Mouse (Mus musculus) forebrain, embryonic 10.5 days (tissue): ENCODE data around the gene Slc11a1. TPM values are rescaled to one million over a fixed set of nuclear protein-coding genes. Genes with fewer than 3 reads are reported as not detected.
"Not testable (repeated sequence)": the region's sequence is repeated elsewhere in the genome, so short reads cannot be mapped to it uniquely, and the experiment has no call there.

ENCODE experiments used
- DNase-seq: peaks from one replicate; pipeline ENCODE4 v3.0.0-alpha.2; 2017; ENCODE audit warnings: low spot score; ENCODE audit errors: extremely low spot score
- H3K27ac ChIP-seq: fragments of 300-500 bp; sonication (generic); 2 replicates; pipeline ENCODE4 v1.5.1; 2016; ENCODE audit warnings: mild to moderate bottlenecking
- H3K27me3 ChIP-seq: fragments of 300-500 bp; sonication (generic); 2 replicates; pipeline ENCODE4 v1.6.1; 2016; ENCODE audit warnings: mild to moderate bottlenecking; ENCODE audit not compliant: poor library complexity, severe bottlenecking
- H3K36me3 ChIP-seq: fragments of 300-500 bp; sonication (generic); replicated peaks from 2 replicates; pipeline ENCODE4 v1.6.1; 2016; ENCODE audit warnings: mild to moderate bottlenecking, moderate library complexity
- H3K4me1 ChIP-seq: fragments of 300-500 bp; sonication (generic); 2 replicates; pipeline ENCODE4 v1.6.1; 2016
- H3K4me3 ChIP-seq: fragments of 300-500 bp; sonication (generic); 2 replicates; pipeline ENCODE4 v1.5.1; 2016; ENCODE audit warnings: mild to moderate bottlenecking, moderate library complexity
- H3K9me3 ChIP-seq: fragments of 300-500 bp; sonication (generic); 2 replicates; pipeline ENCODE4 v1.6.1; 2016; ENCODE audit warnings: mild to moderate bottlenecking, moderate library complexity
- WGBS: fragments of 180-500 bp; shearing (Covaris S2); methylation state at CpG from one replicate; pipeline ENCODE4 v1.1.7; 2016; 5-methylcytosine and 5-hydroxymethylcytosine counted together
- polyA plus RNA-seq: library from polyadenylated mRNA; unstranded; fragments of >200 nt; fragmentation: Nextera tagmentation; extraction: Ambion mirVana; gene quantifications from 2 replicates; pipeline ENCODE4 v1.2.1, GENCODE M21; 2016

The Slc11a1 gene
- polyA plus RNA-seq, 1 experiment from 2014 or later, result 2.7 TPM

GRCm38 (mm10) chr1:74392446-74392994 lies 17.5 kb downstream of the Slc11a1 start:
- DNase-seq, result peak; percentile 45
- Histone ChIP-seq H3K9me3 (no peaks in the 10 kb centered on the region), H3K4me3 (peak overlapping the region; percentile 92), H3K4me1 (peaks cover 71% of the 10 kb centered on the region), H3K36me3 (peaks cover 23% of the 10 kb centered on the region), H3K27ac (peak overlapping the region; percentile 98), H3K27me3 (peaks cover 30% of the 10 kb centered on the region)
- 3% methylated on average over 16 of the region's 16 CpGs for WGBS

DNA sequence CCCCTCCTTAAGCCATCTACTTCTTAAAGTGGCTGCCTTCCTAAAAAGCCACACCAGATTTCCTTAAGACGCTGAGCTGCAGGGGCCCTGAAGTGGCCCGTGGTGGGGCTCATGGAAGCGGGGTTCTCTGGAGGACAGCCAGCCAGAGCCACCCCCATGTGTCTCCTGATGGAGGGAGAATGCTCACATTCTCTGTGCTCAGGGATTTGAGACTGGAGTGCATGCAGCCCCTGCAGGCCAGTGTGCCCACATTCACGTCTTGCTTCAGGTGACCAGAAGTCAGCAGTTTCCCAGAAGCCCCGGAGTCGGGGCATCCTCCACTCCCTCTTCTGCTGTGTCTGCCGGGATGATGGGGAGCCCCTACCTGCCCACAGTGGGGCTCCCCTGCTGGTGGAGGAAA lies 18.0 kb downstream of the Slc11a1 start:
- H3K27me3 ChIP-seq, result peaks cover 29% of the 10 kb centered on the region
- peak overlapping the region; percentile 98 for H3K27ac ChIP-seq
- peaks cover 23% of the 10 kb centered on the region for H3K36me3 ChIP-seq
- 43% methylated on average over 7 of the region's 7 CpGs for WGBS
- no peaks in the 10 kb centered on the region for H3K9me3 ChIP-seq
- peaks cover 71% of the 10 kb centered on the region for H3K4me1 ChIP-seq
- no peak for DNase-seq
- H3K4me3 ChIP-seq, result peak overlapping the region; percentile 92

DNA sequence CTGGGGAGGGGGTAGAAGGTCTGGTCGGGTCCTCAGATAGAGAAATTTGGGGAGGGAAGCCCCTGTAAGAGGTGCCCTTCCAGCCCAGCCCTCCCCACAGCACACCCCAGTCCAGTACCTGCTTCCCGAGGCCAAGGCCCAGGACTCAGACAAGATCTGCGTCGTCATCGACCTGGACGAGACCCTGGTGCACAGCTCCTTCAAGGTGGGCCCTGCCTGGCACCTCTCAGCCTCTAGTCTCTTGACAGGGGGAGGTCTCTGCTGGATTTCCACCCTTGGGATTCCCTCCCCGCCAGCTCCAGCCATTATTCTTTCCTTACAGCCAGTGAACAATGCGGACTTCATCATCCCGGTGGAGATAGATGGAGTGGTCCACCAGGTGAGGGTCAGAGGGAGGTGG lies 18.7 kb downstream of the Slc11a1 start:
- Histone ChIP-seq H3K36me3 (peaks cover 23% of the 10 kb centered on the region), H3K4me3 (peak overlapping the region; percentile 92; the same call in 1 of the 2 replicates), H3K27me3 (peaks cover 22% of the 10 kb centered on the region), H3K9me3 (no peaks in the 10 kb centered on the region), H3K27ac (peak overlapping the region; percentile 98), H3K4me1 (peaks cover 74% of the 10 kb centered on the region)
- DNase-seq, result no peak
- WGBS, result 93% methylated on average over 9 of the region's 9 CpGs

DNA sequence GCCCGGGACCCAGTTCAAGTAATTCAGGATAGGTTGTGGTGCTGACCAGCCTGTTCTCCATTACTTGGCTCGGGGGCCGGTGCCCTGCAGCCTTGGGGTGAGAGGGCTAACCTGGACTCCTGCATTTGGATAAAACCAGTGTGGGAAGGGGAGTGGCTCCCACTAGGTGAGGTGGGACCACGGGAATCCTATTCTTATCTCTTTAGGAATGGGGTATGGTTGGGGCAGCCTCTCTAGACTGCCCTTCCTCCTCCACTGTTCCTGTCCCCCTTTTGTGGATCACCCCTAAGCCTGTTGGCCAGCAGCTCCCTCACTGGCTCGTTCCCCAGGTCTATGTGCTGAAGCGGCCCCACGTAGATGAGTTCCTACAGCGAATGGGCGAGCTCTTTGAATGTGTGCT lies 19.3 kb downstream of the Slc11a1 start:
- Histone ChIP-seq H3K4me3 (0 out of 2 replicates have a peak overlapping the region, but pooled peaks have one; percentile 92), H3K36me3 (peaks cover 23% of the 10 kb centered on the region), H3K27ac (no peak overlapping the region), H3K9me3 (no peaks in the 10 kb centered on the region), H3K27me3 (peaks cover 16% of the 10 kb centered on the region), H3K4me1 (peaks cover 73% of the 10 kb centered on the region)
- no peak for DNase-seq
- WGBS, result 92% methylated on average over 9 of the region's 9 CpGs

- H3K4me1 ChIP-seq, result peaks cover 67% of the 10 kb centered on the region
- WGBS, result 92% methylated on average over 15 of the region's 15 CpGs
- no peaks in the 10 kb centered on the region for H3K9me3 ChIP-seq
- no peak overlapping the region for H3K27ac ChIP-seq
- no peak overlapping the region for H3K4me3 ChIP-seq
- peaks cover 11% of the 10 kb centered on the region for H3K27me3 ChIP-seq
- H3K36me3 ChIP-seq, result peaks cover 23% of the 10 kb centered on the region
- DNase-seq, result no peak
Measured at GRCm38 (mm10) chr1:74394858-74395257, 19.9 kb downstream of the Slc11a1 start.

DNA sequence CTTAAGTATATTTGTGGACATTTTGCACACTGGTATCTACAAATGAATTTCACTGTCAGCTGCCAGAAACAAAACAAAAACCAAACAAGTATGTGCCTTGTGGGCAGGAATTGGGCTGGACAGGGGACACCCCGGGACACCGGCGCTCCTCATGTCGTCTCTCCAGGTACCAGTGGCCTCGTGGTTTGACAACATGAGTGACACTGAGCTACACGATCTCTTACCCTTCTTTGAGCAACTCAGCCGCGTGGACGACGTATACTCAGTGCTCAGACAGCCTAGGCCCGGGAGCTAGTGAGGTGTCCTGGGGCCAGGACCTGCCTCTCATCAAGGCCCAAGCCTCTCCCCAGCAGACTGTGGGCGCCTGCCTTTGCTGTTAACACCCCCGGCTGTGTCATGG lies 20.3 kb downstream of the Slc11a1 start:
- Histone ChIP-seq H3K36me3 (peaks cover 23% of the 10 kb centered on the region), H3K27me3 (peaks cover 6% of the 10 kb centered on the region), H3K4me3 (no peak overlapping the region), H3K27ac (no peak overlapping the region), H3K9me3 (no peaks in the 10 kb centered on the region), H3K4me1 (peaks cover 63% of the 10 kb centered on the region)
- WGBS, result 88% methylated on average over 12 of the region's 13 CpGs
- DNase-seq, result no peak

DNA sequence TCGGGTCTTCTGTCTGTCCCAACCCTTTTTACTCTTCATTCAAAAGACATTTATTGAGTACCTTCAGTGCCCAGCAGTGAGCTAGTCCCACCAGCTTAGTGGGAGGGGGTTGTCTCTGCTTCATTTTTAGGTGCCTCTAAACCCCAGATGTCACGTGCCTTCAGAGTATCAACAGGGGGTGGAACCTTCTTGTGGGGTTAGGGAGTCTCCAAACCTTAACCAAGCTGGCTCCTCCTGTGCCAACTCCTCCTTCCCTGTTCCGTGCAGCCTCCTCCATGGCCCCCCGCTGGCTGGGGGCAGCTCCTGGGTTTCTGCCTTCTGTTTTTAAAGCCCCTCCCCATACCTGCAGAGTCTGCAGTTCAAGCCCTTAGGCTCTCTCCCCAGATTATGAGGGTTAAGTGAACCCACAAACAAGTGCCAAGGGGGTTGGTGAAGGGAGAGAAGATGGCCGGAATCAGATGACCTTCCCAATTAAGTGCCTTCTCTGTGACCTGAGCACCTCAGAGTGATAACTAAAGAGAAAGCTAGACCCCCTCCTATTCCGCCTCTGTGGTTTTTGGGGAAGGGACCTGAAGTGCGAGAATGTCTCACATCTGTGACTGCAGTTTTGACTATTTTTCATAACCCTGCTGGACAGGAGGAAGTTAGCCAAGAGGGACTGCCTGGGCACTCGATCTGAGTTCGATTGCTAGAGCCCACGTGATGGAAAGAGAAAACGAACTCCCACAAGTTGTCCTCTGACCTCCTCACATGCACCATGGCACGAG lies 21.6 kb downstream of the Slc11a1 start:
- not testable (repeated sequence) for H3K9me3 ChIP-seq, H3K27me3 ChIP-seq, DNase-seq
- H3K36me3 ChIP-seq, result peaks cover 23% of the 10 kb centered on the region
- WGBS, result 7% methylated on average over 12 of the region's 12 CpGs
- H3K4me3 ChIP-seq, result peak overlapping the region; percentile 57
- peak overlapping the region; percentile 88 for H3K27ac ChIP-seq
- peaks cover 52% of the 10 kb centered on the region for H3K4me1 ChIP-seq

DNA sequence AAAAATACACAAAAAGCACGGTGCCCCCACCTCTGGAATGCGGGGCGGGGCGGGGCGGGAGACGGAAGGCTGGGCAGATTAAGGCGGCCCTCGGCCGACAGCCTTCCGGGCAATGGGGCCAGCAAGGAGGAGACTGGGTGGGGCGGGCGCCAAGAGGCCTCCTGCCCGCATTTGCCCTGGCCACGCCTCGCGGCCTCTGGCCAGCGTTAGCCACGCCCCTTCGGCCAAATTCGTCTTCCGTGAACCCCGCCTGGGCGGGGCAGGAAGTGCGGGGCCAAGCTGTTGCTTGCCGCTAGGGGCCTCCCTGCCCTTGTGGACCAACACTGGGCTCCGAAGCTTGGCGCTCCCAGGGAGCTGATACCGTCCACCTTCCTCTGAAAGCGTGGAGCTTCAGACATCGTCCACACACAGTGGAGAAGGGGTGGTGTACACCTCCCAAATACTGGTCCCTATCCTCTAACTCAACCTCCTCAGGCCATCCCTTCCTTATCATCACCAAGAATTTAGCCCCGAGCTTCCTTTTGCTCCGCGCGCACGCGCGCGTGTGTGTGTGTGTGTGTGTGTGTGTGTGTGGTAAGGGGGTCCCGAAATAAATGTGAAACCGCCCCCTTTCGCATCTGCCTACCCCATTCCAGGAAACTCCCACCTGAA lies 22.4 kb downstream of the Slc11a1 start:
- Histone ChIP-seq H3K4me3 (peak overlapping the region; percentile 57), H3K36me3 (peaks cover 23% of the 10 kb centered on the region), H3K9me3 (no peaks in the 10 kb centered on the region), H3K27me3 (no peaks in the 10 kb centered on the region), H3K4me1 (peaks cover 44% of the 10 kb centered on the region), H3K27ac (peak overlapping the region; percentile 88)
- DNase-seq, result peak; percentile 98
- under 1% methylated on average over 41 of the region's 41 CpGs for WGBS

DNA sequence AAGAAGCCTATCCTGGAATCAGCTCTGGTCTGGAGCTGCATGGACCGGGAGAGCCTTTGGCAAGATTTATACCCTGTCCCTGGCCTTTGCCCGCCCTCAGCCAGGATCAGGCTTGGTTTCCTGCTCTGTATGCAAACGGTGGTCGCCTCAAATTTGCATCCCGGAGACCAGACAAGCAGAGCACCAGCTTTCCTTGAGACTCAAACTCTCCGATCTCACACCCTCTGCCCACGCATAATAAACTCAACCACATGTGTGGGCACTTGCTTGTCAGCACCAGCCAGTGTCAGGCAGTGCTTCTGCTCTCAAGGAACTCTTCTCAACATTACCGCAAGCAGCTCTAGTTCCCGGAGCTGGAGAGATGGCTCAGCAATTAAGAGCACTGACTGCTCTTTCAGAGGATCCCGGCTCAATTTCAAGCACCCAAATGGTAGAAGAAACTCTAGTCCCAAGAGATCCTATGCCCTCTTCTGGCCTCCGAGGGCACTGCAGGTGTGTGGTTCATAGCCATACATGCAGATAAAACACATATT lies 23.0 kb downstream of the Slc11a1 start:
- 6% methylated on average over 11 of the region's 11 CpGs for WGBS
- Histone ChIP-seq H3K9me3 (no peaks in the 10 kb centered on the region), H3K27ac (peak overlapping the region; percentile 88), H3K36me3 (peaks cover 23% of the 10 kb centered on the region), H3K4me1 (peaks cover 38% of the 10 kb centered on the region), H3K4me3 (peak overlapping the region; percentile 57), H3K27me3 (no peaks in the 10 kb centered on the region)
- DNase-seq, result peak; percentile 74

DNA sequence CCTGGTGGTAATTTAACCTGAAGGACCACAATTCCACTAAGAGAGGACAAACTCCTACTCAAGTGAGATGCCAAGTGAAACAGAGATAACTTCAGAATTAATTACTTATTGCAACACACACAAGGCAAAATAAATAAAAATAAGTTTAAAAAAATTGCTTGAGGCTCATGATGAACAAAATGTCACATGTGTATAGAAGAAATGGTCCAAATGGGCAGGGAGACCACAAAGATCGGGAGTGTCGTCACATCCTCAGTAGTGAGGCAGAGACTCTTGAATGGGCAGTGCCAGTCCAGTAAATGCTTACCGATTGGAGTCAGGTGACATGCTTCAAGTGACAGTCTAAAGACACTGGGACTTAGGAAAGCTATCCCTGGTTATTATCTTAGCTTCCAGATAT lies 25.5 kb downstream of the Slc11a1 start:
- Histone ChIP-seq H3K4me1 (peaks cover 22% of the 10 kb centered on the region), H3K36me3 (no peaks in the 10 kb centered on the region; the same call in 1 of the 2 replicates), H3K27ac (no peak overlapping the region), H3K4me3 (no peak overlapping the region), H3K27me3 (no peaks in the 10 kb centered on the region), H3K9me3 (no peaks in the 10 kb centered on the region)
- no peak for DNase-seq
- 86% methylated on average over 3 of the region's 3 CpGs for WGBS

DNA sequence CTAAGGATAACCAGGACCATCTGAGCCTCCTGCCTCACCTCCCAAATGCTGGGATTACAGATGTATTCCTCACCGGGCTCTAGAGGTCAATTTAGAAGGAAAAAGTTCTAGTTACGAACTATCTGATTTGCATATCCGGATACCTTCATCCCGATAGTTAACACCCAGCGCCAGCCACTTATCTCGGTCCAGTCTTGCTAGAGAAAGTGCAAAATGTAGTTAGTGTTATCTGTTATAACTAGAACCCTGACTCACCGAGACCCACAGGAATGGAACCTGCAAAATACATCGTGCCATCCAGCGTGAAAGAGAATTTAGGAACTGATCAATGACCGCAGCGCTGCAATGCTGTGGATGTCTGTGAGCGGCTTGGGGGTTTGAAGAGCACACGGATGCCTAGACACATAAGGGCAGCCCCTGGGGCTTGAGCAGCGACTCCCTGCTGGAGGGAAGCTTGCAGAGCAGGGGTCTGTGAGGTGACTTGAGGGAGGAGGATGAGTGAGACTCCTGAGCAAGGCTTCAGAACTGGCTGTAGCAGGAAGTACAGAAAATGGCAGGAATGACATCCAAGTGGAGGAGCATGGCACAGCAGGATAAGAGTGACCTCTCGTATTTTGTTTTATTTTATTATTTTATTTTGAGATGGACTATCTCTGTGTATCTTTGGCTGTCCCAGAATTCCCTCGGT lies 26.2 kb downstream of the Slc11a1 start:
- no peaks in the 10 kb centered on the region for H3K36me3 ChIP-seq
- no peaks in the 10 kb centered on the region for H3K9me3 ChIP-seq
- peaks cover 19% of the 10 kb centered on the region for H3K4me1 ChIP-seq
- H3K27me3 ChIP-seq, result no peaks in the 10 kb centered on the region
- H3K27ac ChIP-seq, result no peak overlapping the region
- WGBS, result 59% methylated on average over 16 of the region's 16 CpGs
- no peak for DNase-seq
- H3K4me3 ChIP-seq, result no peak overlapping the region

- Histone ChIP-seq H3K27ac (no peak overlapping the region), H3K4me3 (no peak overlapping the region), H3K36me3 (no peaks in the 10 kb centered on the region), H3K27me3 (no peaks in the 10 kb centered on the region), H3K9me3 (no peaks in the 10 kb centered on the region), H3K4me1 (no peaks in the 10 kb centered on the region)
- WGBS, result 93% methylated on average over 4 of the region's 4 CpGs
- DNase-seq, result no peak
Measured at GRCm38 (mm10) chr1:74404206-74404605, 29.2 kb downstream of the Slc11a1 start.
